ENCODE assay signal across 8 mouse cellular contexts in genomic region chr16:36071071-36071449, GRCm38 (mm10). TPM values are rescaled to one million over a fixed set of nuclear protein-coding genes. Genes with fewer than 3 reads are reported as not detected.
DNase-seq lines count a peak whose midpoint lies in the region; ATAC-seq and TF ChIP-seq lines count a peak whose summit lies in the region.

No protein-coding gene starts in this region.

- peak overlapping the region; percentile 97 for H3K27ac ChIP-seq in embryonic facial prominence, embryonic 11.5 days (replicated peaks; ENCODE audit: low read depth, low read length)
- H3K27ac ChIP-seq in intestine, embryonic 16.5 days (ENCODE audit: low read length): peak overlapping the region; percentile 99
- H3K27ac ChIP-seq in neural tube, embryonic 13.5 days (replicated peaks): peak overlapping the region; percentile 99

- WGBS in lung, adult 2 months: under 1% methylated on average over 16 of the region's 16 CpGs
- WGBS in embryonic facial prominence, embryonic 11.5 days: 0% methylated on average over 16 of the region's 16 CpGs
- WGBS in intestine, embryonic 16.5 days: under 1% methylated on average over 16 of the region's 16 CpGs
- WGBS in neural tube, embryonic 13.5 days: under 1% methylated on average over 16 of the region's 16 CpGs

- H3K4me1 ChIP-seq in lung, adult 2 months (ENCODE audit: control insufficient read depth, insufficient read depth, low read length): peaks cover 2% of the 10 kb centered on the region; the same call in 1 of the 2 replicates
- no peaks in the 10 kb centered on the region for H3K4me1 ChIP-seq in embryonic facial prominence, embryonic 11.5 days (ENCODE audit: control insufficient read depth, insufficient read depth, low read length)
- peaks cover 14% of the 10 kb centered on the region for H3K4me1 ChIP-seq in intestine, embryonic 16.5 days (ENCODE audit: control insufficient read depth, insufficient read depth, low read length)
- peaks cover 34% of the 10 kb centered on the region for H3K4me1 ChIP-seq in neural tube, embryonic 13.5 days (replicated peaks)

- TF ChIP-seq CTCF in lung, adult 2 months (IDR thresholded peaks at IDR 0.05; ENCODE audit: insufficient read depth, low read length): no peak

- ATAC-seq in embryonic facial prominence, embryonic 11.5 days (replicated peaks; ENCODE audit: insufficient number of reproducible peaks, low FRiP score, low TSS enrichment, low read depth): peak; percentile 0; the same call in 1 of the 2 replicates
- no peak; the same call in 1 of the 2 replicates for ATAC-seq in intestine, embryonic 16.5 days
- ATAC-seq in neural tube, embryonic 13.5 days (ENCODE audit: low read depth): no peak; the same call in none of the 2 replicates

- peak overlapping the region; percentile 45 for H3K4me2 ChIP-seq in embryonic facial prominence, embryonic 11.5 days (ENCODE audit: low read depth, low read length)
- H3K4me2 ChIP-seq in intestine, embryonic 16.5 days (ENCODE audit: low read depth, low read length): peak overlapping the region; percentile 59
- H3K4me2 ChIP-seq in neural tube, embryonic 13.5 days: peak overlapping the region; percentile 86

- H3K27me3 ChIP-seq in embryonic facial prominence, embryonic 11.5 days (ENCODE audit: control insufficient read depth, insufficient read depth, low read length): no peaks in the 10 kb centered on the region
- no peaks in the 10 kb centered on the region for H3K27me3 ChIP-seq in intestine, embryonic 16.5 days (replicated peaks; ENCODE audit: control insufficient read depth, insufficient read depth, low read length)
- H3K27me3 ChIP-seq in neural tube, embryonic 13.5 days: no peaks in the 10 kb centered on the region

- H3K4me3 ChIP-seq in lung, adult 2 months (replicated peaks; ENCODE audit: extremely low read depth, low read depth, low read length): peak overlapping the region; percentile 85
- H3K4me3 ChIP-seq in embryonic facial prominence, embryonic 11.5 days (ENCODE audit: low read depth, low read length): peak overlapping the region; percentile 76
- H3K4me3 ChIP-seq in intestine, embryonic 16.5 days (ENCODE audit: low read length): peak overlapping the region; percentile 64
- H3K4me3 ChIP-seq in neural tube, embryonic 13.5 days: peak overlapping the region; percentile 79

- peak overlapping the region; percentile 87 for H3K9ac ChIP-seq in embryonic facial prominence, embryonic 11.5 days (replicated peaks; ENCODE audit: low read length)
- peak overlapping the region; percentile 91 for H3K9ac ChIP-seq in intestine, embryonic 16.5 days (ENCODE audit: low read depth, low read length)
- H3K9ac ChIP-seq in neural tube, embryonic 13.5 days: peak overlapping the region; percentile 92

- DNase-seq in lung, adult 2 months: no peak
- no peak for DNase-seq in lung, postnatal 4 days
- no peak for DNase-seq in embryonic facial prominence, embryonic 11.5 days (ENCODE audit: low spot score)
- no peak for DNase-seq in adrenal gland, postnatal 25 days
- DNase-seq in kidney, postnatal 14 days: no peak
- no peak for DNase-seq in adrenal gland, postnatal 36 days

- no peak for TF ChIP-seq POLR2A in lung, adult 2 months (IDR thresholded peaks at IDR 0.05; ENCODE audit: borderline replicate concordance, extremely low read depth, low read depth, low read length)

- no peaks in the 10 kb centered on the region for H3K36me3 ChIP-seq in embryonic facial prominence, embryonic 11.5 days (replicated peaks; ENCODE audit: control insufficient read depth, insufficient read depth, low read depth, low read length)
- no peaks in the 10 kb centered on the region for H3K36me3 ChIP-seq in intestine, embryonic 16.5 days (ENCODE audit: control insufficient read depth, insufficient read depth, low read length)
- H3K36me3 ChIP-seq in neural tube, embryonic 13.5 days: 0 out of 2 replicates have a peak, but pooled peaks cover 3% of the 10 kb centered on the region

- H3K9me3 ChIP-seq in embryonic facial prominence, embryonic 11.5 days (replicated peaks; ENCODE audit: control insufficient read depth, low read length): no peaks in the 10 kb centered on the region
- H3K9me3 ChIP-seq in intestine, embryonic 16.5 days (ENCODE audit: control insufficient read depth, low read length): no peaks in the 10 kb centered on the region
- no peaks in the 10 kb centered on the region for H3K9me3 ChIP-seq in neural tube, embryonic 13.5 days

RNA-seq across cellular contexts. Expression of gene Fam162a, which starts 0.3 kb away (rescaled TPM):
- polyA plus RNA-seq in lung, adult 2 months (2012; rRNA removed): 39.7 and 41.3 TPM in 2 replicates
- polyA plus RNA-seq in embryonic facial prominence, embryonic 11.5 days (2014; fragmentation: Nextera tagmentation; extraction: Ambion mirVana): 339 and 341 TPM in 2 replicates
- 513 and 517 TPM in 2 replicates for polyA plus RNA-seq in intestine, embryonic 16.5 days (2015; fragmentation: Nextera tagmentation; extraction: Ambion mirVana)
- 166 and 181 TPM in 2 replicates for polyA plus RNA-seq in neural tube, embryonic 13.5 days (2015; fragmentation: Nextera tagmentation; extraction: Ambion mirVana)
- 164 TPM in 2 replicates for total RNA-seq in adrenal gland, postnatal 25 days (2021)
- 100 to 1,000 TPM; 140 to 185 TPM for total RNA-seq in adrenal gland, postnatal 36 days (2021)

RNA-seq across cellular contexts. Expression of gene Ccdc58, which starts 0.4 kb away (rescaled TPM):
- polyA plus RNA-seq in lung, adult 2 months (2012; rRNA removed): 3.6 and 6.8 TPM in 2 replicates
- polyA plus RNA-seq in embryonic facial prominence, embryonic 11.5 days (2014; fragmentation: Nextera tagmentation; extraction: Ambion mirVana): 104 and 113 TPM in 2 replicates
- polyA plus RNA-seq in intestine, embryonic 16.5 days (2015; fragmentation: Nextera tagmentation; extraction: Ambion mirVana): 104 and 121 TPM in 2 replicates
- 41.7 and 46.5 TPM in 2 replicates for polyA plus RNA-seq in neural tube, embryonic 13.5 days (2015; fragmentation: Nextera tagmentation; extraction: Ambion mirVana)
- total RNA-seq in adrenal gland, postnatal 25 days (2021): 54.1 and 66.4 TPM in 2 replicates
- total RNA-seq in adrenal gland, postnatal 36 days (2021): 10 to 100 TPM; 40.4 to 55.3 TPM

RNA-seq across cellular contexts. Expression of gene Wdr5b, which starts 30.1 kb away (rescaled TPM):
- polyA plus RNA-seq in lung, adult 2 months (2012; rRNA removed): 1.2 and 2.5 TPM in 2 replicates
- polyA plus RNA-seq in embryonic facial prominence, embryonic 11.5 days (2014; fragmentation: Nextera tagmentation; extraction: Ambion mirVana): 14.0 and 16.7 TPM in 2 replicates
- polyA plus RNA-seq in intestine, embryonic 16.5 days (2015; fragmentation: Nextera tagmentation; extraction: Ambion mirVana): 5.7 and 5.9 TPM in 2 replicates
- polyA plus RNA-seq in neural tube, embryonic 13.5 days (2015; fragmentation: Nextera tagmentation; extraction: Ambion mirVana): 12.6 and 14.4 TPM in 2 replicates
- 5.7 and 5.9 TPM in 2 replicates for total RNA-seq in adrenal gland, postnatal 25 days (2021)
- 1 to 10 TPM; 4.2 TPM for total RNA-seq in adrenal gland, postnatal 36 days (2021)

RNA-seq across cellular contexts. Expression of gene Csta1, which starts 60.0 kb away (rescaled TPM):
- 1.5 TPM in 1 of 2 replicates, not detected in the other for polyA plus RNA-seq in lung, adult 2 months (2012; rRNA removed)
- not detected in 2 replicates for polyA plus RNA-seq in embryonic facial prominence, embryonic 11.5 days (2014; fragmentation: Nextera tagmentation; extraction: Ambion mirVana)
- polyA plus RNA-seq in intestine, embryonic 16.5 days (2015; fragmentation: Nextera tagmentation; extraction: Ambion mirVana): not detected in 2 replicates
- not detected in 2 replicates for polyA plus RNA-seq in neural tube, embryonic 13.5 days (2015; fragmentation: Nextera tagmentation; extraction: Ambion mirVana)
- not detected in 2 replicates for total RNA-seq in adrenal gland, postnatal 25 days (2021)
- not detected for total RNA-seq in adrenal gland, postnatal 36 days (2021)
